ENCODE assay signal across 8 mouse cellular contexts in genomic region chr2:135658486-135659390, GRCm38 (mm10). TPM values are rescaled to one million over a fixed set of nuclear protein-coding genes. Genes with fewer than 3 reads are reported as not detected.
DNase-seq lines count a peak whose midpoint lies in the region; ATAC-seq lines count a peak whose summit lies in the region.

TSS of gene Plcb4 (plus strand) at chr2:135659011.

- peak; percentile 82 for ATAC-seq in inflammation-experienced regulatory T-cells, adult 6 months
- peak; percentile 83 for ATAC-seq in megakaryocyte, adult 5-6 weeks (ENCODE audit: poor library complexity, severe bottlenecking)

- intact Hi-C loops in gastrocnemius, postnatal 36 days (cut with DNase I) = loop anchor here (5.0 kb wide), 1 partner anchor 221 kb away; no protein-coding TSS in a partner anchor

- peak; percentile 93 for DNase-seq in adrenal gland, adult 2 months
- DNase-seq in embryo, embryonic 10.5 days (ENCODE audit: low spot score) = peak; percentile 91
- peak; percentile 69 to 71 for DNase-seq in gastrocnemius, postnatal 36 days
- peak; percentile 58 to 72 for DNase-seq in left cerebral cortex, adult 8-10 months (ENCODE audit: low spot score in 2 of 2)
- peak; percentile 67 for DNase-seq in retina, postnatal 7 days (ENCODE audit: low read depth, low spot score)
- peak; percentile 90 for DNase-seq in thymus, postnatal 4 days

RNA-seq across cellular contexts. Expression of gene Plcb4, which starts in this region (rescaled TPM):
- total RNA-seq in adrenal gland, adult 2 months (2021) = 10 to 100 TPM; 32.0 to 48.9 TPM
- polyA plus RNA-seq in adrenal gland, adult 2 months (2012; rRNA removed) = 4.5 and 7.6 TPM in 2 replicates
- 10 to 100 TPM; 19.5 to 27.3 TPM for total RNA-seq in gastrocnemius, postnatal 36 days (2021)
- polyA plus RNA-seq in inflammation-experienced regulatory T-cells, adult 6 months (2017; shearing (Covaris generic)) = 10 to 100 TPM; 22.0 to 31.2 (median 26.3) TPM
- total RNA-seq in left cerebral cortex, adult 8-10 months (2022) = 10 to 100 TPM; 57.9 to 85.4 (median 73.2) TPM
- total RNA-seq in megakaryocyte, adult 5-6 weeks (2015) = 7.0 and 8.5 TPM in 2 replicates
- 5.2 and 7.1 TPM in 2 replicates for total RNA-seq in megakaryocyte, adult 5-6 weeks (2017)

Comparison
In these comparisons a context has a peak if more than half of its experiments do, and no peak if none do; other contexts are left out.
1. Peak in every context shown above with its lines: DNase-seq and ATAC-seq.